Mouse (Mus musculus): ENCODE measurements at regions not wholly inside any gene's neighbourhood (a gene's known extent, or its start where the extent isn't known, plus 50 kb on each side); places are given as distances from the start of the nearest gene placed in this dataset.

- DNase-seq (ENCODE audit: low spot score): peak; percentile 34
- WGBS: 51% methylated on average over 4 of the region's 4 CpGs
- no peak for TF ChIP-seq POLR2A (IDR thresholded peaks at IDR 0.05; ENCODE audit: borderline replicate concordance, extremely low read depth, insufficient read depth, insufficient read length)
Measured at GRCm38 (mm10) chr1:81913561-81913964, 319.3 kb upstream of the Gm9747 start.

DNA sequence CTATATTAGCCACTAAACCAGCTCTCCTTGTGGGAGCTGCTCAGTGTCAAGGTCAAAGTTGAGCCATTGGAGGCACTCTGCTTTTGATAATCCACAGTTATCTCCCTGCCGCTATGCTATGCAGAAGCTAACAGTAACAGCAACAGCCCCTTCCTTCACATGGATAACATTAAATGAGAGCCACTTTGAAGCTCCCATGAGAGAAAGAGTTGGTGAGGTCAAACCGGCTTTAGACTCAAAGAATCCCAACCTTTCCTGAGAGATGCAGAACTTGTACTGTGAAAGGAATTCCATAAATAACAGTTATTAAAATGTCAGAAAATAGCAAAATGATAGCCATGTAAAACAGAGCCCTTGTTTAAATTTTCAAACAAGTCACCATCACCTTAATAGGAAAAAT, 316.1 kb upstream of the Gm9747 start:
- no peak for ATAC-seq (ENCODE audit: low FRiP score, low read depth)
- TF ChIP-seq POLR2A (IDR thresholded peaks at IDR 0.05; ENCODE audit: borderline replicate concordance, extremely low read depth, insufficient read depth, insufficient read length): no peak
- Histone ChIP-seq H3K9ac (ENCODE audit: low read depth, low read length, severe bottlenecking) (no peak overlapping the region), H3K9me3 (ENCODE audit: control insufficient read depth, low read length) (no peaks in the 10 kb centered on the region), H3K4me3 (replicated peaks; ENCODE audit: low read length) (no peak overlapping the region), H3K4me2 (replicated peaks; ENCODE audit: low read depth, low read length, severe bottlenecking) (no peak overlapping the region), H3K4me1 (ENCODE audit: control insufficient read depth, insufficient read depth, low read length) (peaks cover 12% of the 10 kb centered on the region; the same call in 1 of the 2 replicates), H3K27ac (replicated peaks; ENCODE audit: low read depth, low read length) (no peak overlapping the region), H3K36me3 (ENCODE audit: control insufficient read depth, insufficient read depth, low read length) (no peaks in the 10 kb centered on the region), H3K27me3 (ENCODE audit: control insufficient read depth, insufficient read depth, low read length) (no peaks in the 10 kb centered on the region)
- WGBS: 16% methylated on average over 2 of the region's 2 CpGs
- no peak for DNase-seq (ENCODE audit: low spot score)

More at GRCm38 (mm10) chr1:81913561-81913964, 319.3 kb upstream of the Gm9747 start:
- no peak overlapping the region for H3K4me2 ChIP-seq (replicated peaks; ENCODE audit: low read depth, low read length, severe bottlenecking)
- H3K4me3 ChIP-seq (replicated peaks; ENCODE audit: low read length): no peak overlapping the region
- H3K9me3 ChIP-seq (ENCODE audit: control insufficient read depth, low read length): no peaks in the 10 kb centered on the region
- H3K36me3 ChIP-seq (ENCODE audit: control insufficient read depth, insufficient read depth, low read length): no peaks in the 10 kb centered on the region
- no peak overlapping the region for H3K9ac ChIP-seq (ENCODE audit: low read depth, low read length, severe bottlenecking)
- no peaks in the 10 kb centered on the region for H3K27me3 ChIP-seq (ENCODE audit: control insufficient read depth, insufficient read depth, low read length)
- peaks cover 12% of the 10 kb centered on the region; the same call in 1 of the 2 replicates for H3K4me1 ChIP-seq (ENCODE audit: control insufficient read depth, insufficient read depth, low read length)
- ATAC-seq (ENCODE audit: low FRiP score, low read depth): peak; percentile 90
- H3K27ac ChIP-seq (replicated peaks; ENCODE audit: low read depth, low read length): no peak overlapping the region

- TF ChIP-seq POLR2A (IDR thresholded peaks at IDR 0.05; ENCODE audit: borderline replicate concordance, extremely low read depth, insufficient read depth, insufficient read length): no peak
- no peaks in the 10 kb centered on the region for H3K27me3 ChIP-seq (ENCODE audit: control insufficient read depth, insufficient read depth, low read length)
- ATAC-seq (ENCODE audit: low FRiP score, low read depth) (no peak), DNase-seq (ENCODE audit: low spot score) (no peak)
- no peaks in the 10 kb centered on the region for H3K36me3 ChIP-seq (ENCODE audit: control insufficient read depth, insufficient read depth, low read length)
- 86% methylated on average over 5 of the region's 5 CpGs for WGBS
- H3K4me3 ChIP-seq (replicated peaks; ENCODE audit: low read length): no peak overlapping the region
- H3K9me3 ChIP-seq (ENCODE audit: control insufficient read depth, low read length): no peaks in the 10 kb centered on the region
- no peaks in the 10 kb centered on the region for H3K4me1 ChIP-seq (ENCODE audit: control insufficient read depth, insufficient read depth, low read length)
- no peak overlapping the region for H3K27ac ChIP-seq (replicated peaks; ENCODE audit: low read depth, low read length)
- H3K9ac ChIP-seq (ENCODE audit: low read depth, low read length, severe bottlenecking): no peak overlapping the region
- H3K4me2 ChIP-seq (replicated peaks; ENCODE audit: low read depth, low read length, severe bottlenecking): no peak overlapping the region
Measured at GRCm38 (mm10) chr1:81927721-81928120, 305.2 kb upstream of the Gm9747 start.

DNA sequence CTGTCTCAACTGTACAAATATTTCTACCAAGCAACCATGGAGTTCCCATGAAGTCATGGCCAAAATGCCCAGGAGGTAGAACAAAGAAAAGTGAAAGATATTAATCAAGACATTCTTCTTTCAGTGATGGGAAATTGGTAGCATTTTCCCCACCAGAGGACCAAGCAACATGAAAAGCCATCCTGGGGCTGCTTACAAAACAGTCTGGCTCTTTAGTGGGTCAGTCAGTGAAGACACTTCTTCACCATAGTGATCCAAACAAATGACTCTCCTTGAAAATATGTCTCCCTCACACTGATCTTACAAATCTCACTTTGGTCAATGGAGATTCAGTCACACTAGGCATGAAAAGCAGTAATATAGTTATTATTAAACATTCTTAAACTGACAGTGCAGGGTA, 299.8 kb upstream of the Gm9747 start:
- ATAC-seq (ENCODE audit: low FRiP score, low read depth) (no peak), DNase-seq (ENCODE audit: low spot score) (no peak)
- no peak for TF ChIP-seq POLR2A (IDR thresholded peaks at IDR 0.05; ENCODE audit: borderline replicate concordance, extremely low read depth, insufficient read depth, insufficient read length)
- H3K36me3 ChIP-seq (ENCODE audit: control insufficient read depth, insufficient read depth, low read length): no peaks in the 10 kb centered on the region
- no peaks in the 10 kb centered on the region for H3K4me1 ChIP-seq (ENCODE audit: control insufficient read depth, insufficient read depth, low read length)
- H3K27ac ChIP-seq (replicated peaks; ENCODE audit: low read depth, low read length): no peak overlapping the region
- no peaks in the 10 kb centered on the region for H3K9me3 ChIP-seq (ENCODE audit: control insufficient read depth, low read length)
- H3K4me2 ChIP-seq (replicated peaks; ENCODE audit: low read depth, low read length, severe bottlenecking): no peak overlapping the region
- H3K9ac ChIP-seq (ENCODE audit: low read depth, low read length, severe bottlenecking): no peak overlapping the region
- H3K4me3 ChIP-seq (replicated peaks; ENCODE audit: low read length): no peak overlapping the region
- H3K27me3 ChIP-seq (ENCODE audit: control insufficient read depth, insufficient read depth, low read length): no peaks in the 10 kb centered on the region

DNA sequence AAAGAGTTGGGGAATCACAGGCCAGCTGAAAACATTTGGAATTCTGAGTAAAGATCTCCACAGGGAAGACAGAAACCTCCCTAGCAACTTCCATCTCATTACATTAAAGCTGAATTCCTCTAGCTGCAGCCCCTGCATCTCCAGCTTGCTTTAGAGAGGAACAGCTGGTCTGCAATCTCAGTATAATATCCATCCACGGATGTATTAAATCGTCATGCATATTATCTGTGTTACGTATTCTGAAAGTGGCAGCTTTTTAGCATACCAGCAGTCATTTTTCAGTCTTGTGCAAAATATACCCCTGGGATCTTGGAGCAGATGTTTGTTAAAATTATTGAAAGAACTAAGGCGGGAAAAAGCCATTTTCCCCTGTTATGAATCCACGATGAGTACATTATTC, 287.7 kb upstream of the Gm9747 start:
- DNase-seq (ENCODE audit: low spot score): peak; percentile 58

DNA sequence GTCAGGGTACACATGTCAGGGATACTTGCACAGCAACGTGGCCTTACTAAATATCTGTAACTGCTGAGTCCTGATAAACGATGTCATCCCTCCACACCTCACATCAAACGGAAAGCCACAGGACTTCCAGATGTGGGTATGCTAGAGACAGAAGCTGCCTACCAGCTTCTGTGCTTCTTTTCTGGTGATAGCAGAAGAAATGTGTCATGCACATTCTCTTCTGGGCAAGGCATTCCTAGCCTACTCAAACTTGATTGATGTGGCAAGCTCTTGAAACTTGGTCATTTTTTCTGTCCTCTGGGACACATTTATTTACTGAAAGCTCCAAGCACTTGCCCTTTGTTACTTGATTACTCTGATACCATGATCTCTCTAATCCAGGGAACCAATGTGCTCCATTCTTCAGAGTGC, 282.8 kb upstream of the Gm9747 start:
- ATAC-seq (ENCODE audit: low FRiP score, low read depth) (no peak), DNase-seq (ENCODE audit: low spot score) (no peak)
- no peak overlapping the region for H3K9ac ChIP-seq (ENCODE audit: low read depth, low read length, severe bottlenecking)
- no peaks in the 10 kb centered on the region for H3K36me3 ChIP-seq (ENCODE audit: control insufficient read depth, insufficient read depth, low read length)
- no peaks in the 10 kb centered on the region for H3K27me3 ChIP-seq (ENCODE audit: control insufficient read depth, insufficient read depth, low read length)
- 37% methylated on average over 3 of the region's 3 CpGs for WGBS
- no peak overlapping the region for H3K4me2 ChIP-seq (replicated peaks; ENCODE audit: low read depth, low read length, severe bottlenecking)
- no peak overlapping the region for H3K27ac ChIP-seq (replicated peaks; ENCODE audit: low read depth, low read length)
- no peak overlapping the region for H3K4me3 ChIP-seq (replicated peaks; ENCODE audit: low read length)
- TF ChIP-seq POLR2A (IDR thresholded peaks at IDR 0.05; ENCODE audit: borderline replicate concordance, extremely low read depth, insufficient read depth, insufficient read length): no peak
- H3K9me3 ChIP-seq (ENCODE audit: control insufficient read depth, low read length): no peaks in the 10 kb centered on the region
- peaks cover 2% of the 10 kb centered on the region; the same call in 1 of the 2 replicates for H3K4me1 ChIP-seq (ENCODE audit: control insufficient read depth, insufficient read depth, low read length)

More for the DNA sequence above, 287.7 kb upstream of the Gm9747 start:
- H3K4me1 ChIP-seq (ENCODE audit: control insufficient read depth, insufficient read depth, low read length): no peaks in the 10 kb centered on the region
- peak; percentile 70; the same call in 1 of the 2 replicates for ATAC-seq (ENCODE audit: low FRiP score, low read depth)
- 52% methylated on average over 5 of the region's 5 CpGs for WGBS
- no peaks in the 10 kb centered on the region for H3K36me3 ChIP-seq (ENCODE audit: control insufficient read depth, insufficient read depth, low read length)
- no peak overlapping the region for H3K9ac ChIP-seq (ENCODE audit: low read depth, low read length, severe bottlenecking)
- no peak for TF ChIP-seq POLR2A (IDR thresholded peaks at IDR 0.05; ENCODE audit: borderline replicate concordance, extremely low read depth, insufficient read depth, insufficient read length)
- no peaks in the 10 kb centered on the region for H3K27me3 ChIP-seq (ENCODE audit: control insufficient read depth, insufficient read depth, low read length)
- H3K9me3 ChIP-seq (ENCODE audit: control insufficient read depth, low read length): no peaks in the 10 kb centered on the region
- H3K27ac ChIP-seq (replicated peaks; ENCODE audit: low read depth, low read length): no peak overlapping the region
- no peak overlapping the region for H3K4me2 ChIP-seq (replicated peaks; ENCODE audit: low read depth, low read length, severe bottlenecking)
- no peak overlapping the region for H3K4me3 ChIP-seq (replicated peaks; ENCODE audit: low read length)

Data from limb, embryonic 14.5 days (tissue).